20 mouse cellular contexts compared by ENCODE assay signal in the genomic region with DNA sequence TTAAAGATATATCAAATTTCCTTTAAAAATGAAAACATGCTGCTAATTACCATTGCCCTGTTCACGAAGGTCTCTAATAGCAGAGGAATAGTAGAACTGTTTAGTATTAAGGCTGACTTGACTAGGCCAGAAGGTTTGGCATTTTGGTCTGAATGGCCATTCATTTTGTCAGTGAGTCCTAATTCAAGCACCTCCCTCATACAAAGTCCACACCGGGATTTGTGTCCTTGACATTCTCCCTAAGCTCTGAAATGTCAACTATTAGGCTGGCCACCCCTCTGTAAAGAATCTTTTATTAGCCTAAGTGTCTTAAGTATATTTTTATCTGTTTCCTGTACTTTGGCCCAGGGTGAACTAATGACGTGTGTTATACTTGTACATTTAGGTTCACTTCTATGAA.
"Had no signal": no experiment of that assay in that cellular context is flagged by ENCODE, and none has a peak within 500 bp of the region (broad histone marks: within the 10 kb centered on the region; RNA-seq: fewer than 3 reads in every experiment).

No protein-coding gene starts in this region.

- H3K4me2 ChIP-seq: lung, embryonic 15.5 days; midbrain, embryonic 11.5 days; midbrain, embryonic 13.5 days; midbrain, embryonic 15.5 days; neural tube, embryonic 13.5 days; neural tube, embryonic 15.5 days had no signal

- H3K9me3 ChIP-seq: lung, embryonic 15.5 days; megakaryocyte, embryonic 14.5 days; midbrain, embryonic 13.5 days; midbrain, embryonic 15.5 days; neural tube, embryonic 13.5 days; neural tube, embryonic 15.5 days had no signal

- H3K4me3 ChIP-seq: lung, embryonic 15.5 days; megakaryocyte, embryonic 14.5 days; midbrain, embryonic 13.5 days; midbrain, embryonic 15.5 days; myocyte; neural tube, embryonic 13.5 days; neural tube, embryonic 15.5 days had no signal

- H3K4me1 ChIP-seq: lung, embryonic 15.5 days; megakaryocyte, embryonic 14.5 days; midbrain, embryonic 13.5 days; midbrain, embryonic 15.5 days; neural tube, embryonic 13.5 days; neural tube, embryonic 15.5 days had no signal

- DNase-seq: liver, postnatal 0 days; lung, adult 2 months; lung, postnatal 14 days; lung, postnatal 36 days; right cerebral cortex, postnatal 25 days; right cerebral cortex, postnatal 4 days; spleen, adult 18-20 months; thymus, adult 18-20 months; thymus, postnatal 14 days; thymus, postnatal 36 days had no signal

- H3K27ac ChIP-seq: lung, embryonic 15.5 days; macrophage; midbrain, embryonic 13.5 days; midbrain, embryonic 15.5 days; neural tube, embryonic 13.5 days; neural tube, embryonic 15.5 days had no signal

- H3K27me3 ChIP-seq: lung, embryonic 15.5 days; megakaryocyte, embryonic 14.5 days; midbrain, embryonic 13.5 days; midbrain, embryonic 15.5 days; neural tube, embryonic 13.5 days; neural tube, embryonic 15.5 days had no signal

- ATAC-seq: liver, postnatal 0 days; lung, postnatal 0 days; midbrain, embryonic 13.5 days; midbrain, embryonic 15.5 days had no signal

- H3K9ac ChIP-seq: liver, postnatal 0 days; lung, embryonic 15.5 days; midbrain, embryonic 13.5 days; midbrain, embryonic 15.5 days; neural tube, embryonic 13.5 days; neural tube, embryonic 15.5 days had no signal

- H3K36me3 ChIP-seq: lung, embryonic 15.5 days; midbrain, embryonic 13.5 days; midbrain, embryonic 15.5 days; neural tube, embryonic 13.5 days; neural tube, embryonic 15.5 days had no signal
